Mouse (Mus musculus) layer of hippocampus, adult 2 months (tissue): ENCODE results near the gene Dscam. TPM values are rescaled to one million over a fixed set of nuclear protein-coding genes. Genes with fewer than 3 reads are reported as not detected.

ENCODE experiments used
- DNase-seq, 2 experiments: peaks; one replicate each; pipeline ENCODE4 v3.0.0; 2022; ENCODE audit warnings: low spot score in 2 of 2
- H3K27ac ChIP-seq: fragments of 200-600 bp; 2 replicates; pipeline ENCODE4 v1.8.1; 2022
- H3K4me3 ChIP-seq: fragments of 200-600 bp; 2 replicates; pipeline ENCODE4 v1.8.1; 2022; ENCODE audit warnings: mild to moderate bottlenecking
- CTCF ChIP-seq: fragments of 200-600 bp; conservative IDR thresholded peaks from 2 replicates; pipeline ENCODE4 v1.8.1; 2022; ENCODE audit warnings: antibody characterized with exemption, mild to moderate bottlenecking, moderate library complexity
- total RNA-seq, 2 experiments: library from RNA; stranded (reverse); gene quantifications; 2 replicates each; pipeline ENCODE4 v1.2.3; 2021

Gene Dscam
- total RNA-seq, 2 experiments from 2014 or later = 36.8 to 41.0 TPM

DNA sequence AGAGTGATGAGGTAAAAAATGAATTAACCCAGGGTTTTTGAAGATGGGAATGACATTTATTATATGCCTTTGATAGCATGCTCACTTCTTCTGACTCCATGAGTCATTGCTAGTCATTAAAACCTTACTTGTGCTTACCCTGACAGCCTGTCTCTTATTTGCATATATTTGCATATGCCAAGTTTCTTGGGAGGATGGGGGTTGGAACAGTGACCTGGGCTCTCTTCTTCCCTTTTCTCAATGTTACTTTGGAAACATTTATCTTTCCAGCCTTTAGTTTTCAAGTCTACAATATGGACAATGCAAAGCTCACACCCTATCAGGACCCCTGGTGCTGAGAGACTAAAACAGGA lies 535.8 kb downstream of the Dscam start:
- TF ChIP-seq CTCF = no peak
- no peak overlapping the region for H3K4me3 ChIP-seq
- DNase-seq = no peak
- H3K27ac ChIP-seq = peak overlapping the region; percentile 61

DNA sequence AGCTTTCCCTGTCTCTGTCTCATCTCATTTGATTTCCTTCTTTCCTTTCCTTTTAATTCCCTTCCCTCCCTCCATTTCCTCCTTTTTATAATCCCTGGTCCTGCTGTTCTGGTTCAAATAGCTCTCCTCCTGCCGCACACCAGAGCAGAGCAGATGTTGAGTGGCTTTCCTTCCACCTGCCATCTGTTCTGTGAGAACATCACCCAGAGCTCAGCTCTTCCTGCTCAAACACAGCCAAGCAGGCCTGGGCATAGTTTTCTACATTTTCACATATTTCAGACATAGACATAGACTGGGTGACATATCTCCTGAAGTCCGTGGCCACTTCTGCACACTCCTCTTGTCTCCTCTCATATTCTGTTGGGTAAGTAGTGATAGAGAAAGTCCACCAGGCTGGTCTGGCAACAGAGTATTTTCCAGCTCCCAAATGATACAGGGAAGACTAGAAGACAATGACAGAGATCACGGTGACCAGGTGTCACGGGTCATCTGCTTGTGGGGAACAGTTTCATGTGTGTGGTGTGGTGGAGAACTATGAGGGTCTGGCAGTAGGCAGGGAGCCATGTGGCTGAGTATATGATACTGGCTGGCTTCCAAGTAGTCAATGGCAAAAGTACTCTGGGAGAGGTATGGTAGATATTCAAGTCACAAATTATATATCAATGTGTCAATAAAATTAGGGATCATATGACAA lies 536.3 kb downstream of the Dscam start:
- no peak for TF ChIP-seq CTCF
- peak; percentile 54 to 65 for DNase-seq
- peak overlapping the region; percentile 61 for H3K27ac ChIP-seq
- H3K4me3 ChIP-seq = no peak overlapping the region

DNA sequence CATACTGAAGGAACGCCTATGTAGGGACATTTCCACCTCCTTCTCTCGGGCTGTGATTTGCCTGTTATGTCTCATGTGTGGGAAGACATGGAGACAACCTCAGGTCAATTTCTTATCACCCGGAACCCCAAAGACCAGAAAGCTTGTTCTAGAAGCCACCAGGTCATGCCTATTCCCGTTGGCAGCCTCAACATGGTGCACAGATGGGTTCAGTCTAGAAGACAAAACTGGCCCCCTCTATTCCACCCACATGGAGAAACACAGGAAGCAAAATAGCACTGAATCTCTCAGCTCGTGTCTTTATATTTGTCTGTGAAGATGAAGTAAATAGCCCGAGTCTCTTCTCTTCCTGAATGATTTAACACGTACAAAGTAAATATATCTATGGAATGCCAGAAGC lies 540.3 kb downstream of the Dscam start:
- Histone ChIP-seq H3K4me3 (no peak overlapping the region), H3K27ac (no peak overlapping the region)
- DNase-seq = no peak
- TF ChIP-seq CTCF = no peak

DNA sequence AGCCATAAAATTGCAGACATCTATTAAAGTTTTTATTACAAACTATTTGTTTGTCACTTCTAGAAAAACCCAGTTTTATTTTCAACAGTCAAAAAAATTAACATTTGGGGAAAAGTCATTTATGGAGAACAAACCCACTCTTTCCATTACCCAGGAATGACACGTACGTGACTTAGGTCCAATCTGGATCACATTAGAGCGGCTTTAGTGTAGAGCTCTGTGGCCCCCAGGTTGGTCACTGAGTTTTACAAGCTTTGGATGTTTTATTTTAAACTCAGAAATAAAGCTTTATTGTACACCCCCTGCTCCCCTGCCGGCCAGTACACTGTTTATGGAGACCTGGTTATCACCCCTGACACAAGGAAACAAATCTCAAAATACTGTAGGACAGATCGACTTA lies 540.9 kb downstream of the Dscam start:
- DNase-seq = no peak
- no peak for TF ChIP-seq CTCF
- Histone ChIP-seq H3K4me3 (no peak overlapping the region), H3K27ac (no peak overlapping the region)

DNA sequence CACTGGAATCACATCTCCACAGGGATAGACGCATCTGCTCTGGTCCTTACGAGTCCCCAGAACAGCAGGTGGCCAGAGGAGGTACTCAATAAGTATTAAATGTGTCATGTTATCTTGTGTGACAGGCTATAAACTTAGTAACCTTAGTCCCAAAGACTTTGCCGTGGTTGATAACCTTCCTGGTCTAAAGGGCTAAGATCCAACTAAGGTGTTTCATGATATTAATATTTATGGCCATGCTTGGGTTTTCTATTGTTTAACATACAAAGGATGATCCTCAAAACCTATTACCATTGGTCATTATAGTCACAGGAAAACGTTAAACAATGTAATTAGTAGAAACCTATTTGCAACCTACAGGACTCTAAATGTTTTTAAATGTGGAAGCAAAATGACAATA lies 545.1 kb downstream of the Dscam start:
- no peak overlapping the region for H3K27ac ChIP-seq
- no peak overlapping the region for H3K4me3 ChIP-seq
- no peak for DNase-seq
- TF ChIP-seq CTCF = no peak

DNA sequence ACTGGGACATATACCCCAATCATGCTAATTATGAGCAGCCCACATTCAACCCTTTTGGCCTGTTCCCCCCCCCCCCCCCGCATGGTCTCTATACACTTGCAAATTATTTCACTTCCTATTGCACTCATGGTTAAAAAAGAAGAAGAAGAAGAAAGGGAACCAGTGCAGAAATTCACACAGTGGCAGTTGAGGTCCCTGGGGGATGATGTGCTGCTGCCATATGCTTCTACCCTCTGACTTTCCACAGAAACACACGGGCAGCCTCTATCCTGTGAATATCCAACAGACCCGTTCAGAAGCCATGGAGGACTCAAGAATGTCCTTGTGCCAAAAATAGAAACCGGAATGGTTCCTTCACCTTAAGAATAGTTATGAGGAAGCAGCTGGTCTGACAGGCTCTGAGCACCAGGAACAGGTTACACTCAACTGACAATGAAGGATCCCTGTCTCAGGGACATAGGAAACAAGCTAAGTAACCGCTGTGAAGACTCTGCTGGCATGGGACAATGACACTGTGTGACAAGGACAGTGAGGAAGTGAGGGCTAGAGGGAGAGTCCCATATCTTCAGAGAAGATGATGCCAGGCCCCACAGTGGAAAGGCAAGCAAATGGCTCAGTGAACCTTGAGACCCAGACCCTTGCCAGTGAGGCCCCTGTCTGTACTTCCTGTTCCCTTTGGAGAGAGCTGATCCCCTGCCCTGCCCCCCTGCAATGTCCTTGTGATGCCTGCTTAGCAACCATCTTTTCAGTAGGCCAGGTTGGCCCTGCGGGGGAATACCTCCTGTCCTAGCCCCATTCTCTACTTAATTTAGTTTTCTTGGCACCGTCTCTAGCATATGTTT lies 545.8 kb downstream of the Dscam start:
- TF ChIP-seq CTCF = no peak
- Histone ChIP-seq H3K4me3 (no peak overlapping the region), H3K27ac (no peak overlapping the region)
- no peak for DNase-seq

DNA sequence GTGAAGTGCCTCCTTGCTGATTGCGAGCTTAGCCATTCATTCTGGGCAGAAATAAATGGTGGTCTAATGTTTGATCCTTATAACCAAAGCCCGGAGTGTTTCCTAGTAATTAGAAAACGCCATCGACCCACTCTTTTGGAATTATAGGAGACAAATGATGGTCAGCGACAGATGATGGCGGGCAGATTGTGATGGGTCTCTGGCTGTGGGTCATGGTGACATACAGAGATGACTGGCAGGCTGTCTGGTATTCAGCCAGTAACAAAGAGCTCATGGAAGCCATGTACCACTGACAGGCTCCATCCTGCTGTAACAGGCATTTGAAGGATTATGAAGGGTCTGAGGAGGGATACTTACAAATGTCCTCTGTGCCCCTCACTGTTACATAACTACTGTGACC lies 549.7 kb downstream of the Dscam start:
- DNase-seq = no peak
- no peak for TF ChIP-seq CTCF

DNA sequence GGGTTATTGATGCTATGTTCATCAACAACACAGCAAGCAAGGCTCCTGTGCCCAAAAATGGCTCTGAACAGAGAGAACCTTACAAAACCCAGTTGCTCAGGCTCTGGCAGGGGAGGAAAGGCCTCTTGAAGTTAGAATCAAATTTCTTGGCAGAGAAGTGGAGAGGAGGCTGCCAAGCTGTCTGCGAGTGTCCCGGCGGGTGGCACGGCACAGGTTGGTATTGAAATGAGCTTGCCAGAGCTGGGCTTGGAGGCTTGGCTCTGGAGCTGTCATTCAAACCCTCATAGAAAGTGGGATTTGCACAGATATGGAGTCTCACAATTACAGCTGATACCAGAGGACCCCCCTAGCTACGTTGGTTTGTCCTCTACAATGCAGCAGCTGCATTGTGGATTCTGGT lies 550.1 kb downstream of the Dscam start:
- no peak for TF ChIP-seq CTCF
- no peak overlapping the region for H3K4me3 ChIP-seq
- peak; percentile 64 to 77 for DNase-seq
- peak overlapping the region; percentile 11; the same call in 1 of the 2 replicates for H3K27ac ChIP-seq

More for the DNA sequence above, 549.7 kb downstream of the Dscam start:
- Histone ChIP-seq H3K27ac (peak overlapping the region; percentile 11; the same call in 1 of the 2 replicates), H3K4me3 (no peak overlapping the region)

DNA sequence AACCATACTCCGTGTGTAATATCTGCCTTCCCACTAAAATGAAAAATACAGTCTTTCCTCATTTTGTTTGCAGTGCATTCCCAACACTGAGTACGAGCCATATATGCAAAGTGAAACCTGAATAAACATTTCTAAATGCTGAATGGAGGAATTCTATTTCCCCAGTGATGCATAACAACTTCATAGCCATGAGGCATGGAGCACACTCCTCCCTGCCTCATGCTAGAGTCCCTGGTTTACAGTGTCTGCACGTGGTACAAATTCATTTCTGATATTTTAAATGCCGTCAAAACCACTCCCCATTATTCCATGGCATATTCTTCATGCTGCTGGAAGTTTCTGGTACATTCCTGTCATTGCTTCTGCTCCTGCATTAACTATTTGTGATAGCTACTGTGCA lies 552.8 kb downstream of the Dscam start:
- H3K27ac ChIP-seq = no peak overlapping the region
- no peak overlapping the region for H3K4me3 ChIP-seq
- DNase-seq = no peak

DNA sequence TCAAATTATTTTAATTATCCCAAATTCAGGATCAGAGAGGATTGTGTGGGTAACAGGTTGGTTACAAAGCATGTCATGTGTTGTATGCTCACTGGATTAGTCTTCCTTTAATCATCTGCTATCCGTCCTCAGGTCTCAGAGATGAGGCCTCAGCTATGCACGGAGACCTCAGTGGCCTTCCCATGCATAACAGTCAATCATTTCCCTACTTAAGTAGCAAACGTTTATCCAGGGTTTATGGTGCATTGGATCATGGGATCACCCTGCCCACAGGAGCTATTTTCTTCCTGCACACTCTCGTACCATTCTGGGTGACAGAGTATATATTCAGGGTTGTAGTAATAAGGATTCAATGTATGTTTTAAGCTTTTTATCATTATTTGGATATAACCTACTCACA lies 557.3 kb downstream of the Dscam start:
- DNase-seq = no peak
- no peak overlapping the region for H3K4me3 ChIP-seq
- TF ChIP-seq CTCF = no peak
- H3K27ac ChIP-seq = no peak overlapping the region

More for the DNA sequence above, 552.8 kb downstream of the Dscam start:
- TF ChIP-seq CTCF = no peak

DNA sequence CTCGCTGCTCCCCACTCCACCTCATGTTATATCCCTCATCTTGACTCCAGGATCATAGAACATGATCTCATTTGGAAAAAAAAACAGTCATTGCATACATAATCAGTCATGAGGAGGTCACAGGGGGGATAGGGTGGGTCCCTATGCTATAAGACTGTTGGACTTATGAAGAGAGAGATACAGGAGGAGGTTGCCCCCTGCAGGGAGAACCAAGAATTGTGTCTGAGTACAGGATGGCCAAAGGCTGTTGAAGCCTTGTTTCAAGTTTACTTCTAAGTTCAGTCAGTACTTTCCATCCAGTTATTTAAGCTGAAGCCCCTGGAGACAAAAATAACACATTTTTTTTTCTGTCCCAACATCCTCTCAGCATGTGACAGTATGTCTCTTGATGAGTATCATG lies 559.7 kb downstream of the Dscam start:
- Histone ChIP-seq H3K27ac (no peak overlapping the region), H3K4me3 (no peak overlapping the region)
- DNase-seq = peak; percentile 39 to 62
- TF ChIP-seq CTCF = peak; percentile 89

DNA sequence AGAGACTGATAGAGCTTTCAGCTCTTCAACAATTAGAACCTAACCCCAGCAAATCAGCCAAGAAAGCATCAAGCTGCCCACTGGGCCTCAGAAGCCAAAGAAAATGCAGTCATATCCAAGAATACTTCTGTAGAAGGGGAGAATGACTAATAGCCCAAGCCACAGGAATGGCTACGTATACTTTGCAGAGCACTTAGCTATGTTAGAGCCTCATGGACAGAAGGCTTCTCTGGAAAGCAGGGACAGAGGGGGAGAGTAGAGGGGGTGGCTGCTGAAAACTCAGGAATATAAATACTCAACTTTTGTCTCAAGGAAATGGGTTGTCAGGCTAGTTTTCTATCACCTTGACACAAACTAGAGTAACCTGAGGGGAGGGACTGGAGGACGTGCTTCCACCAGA lies 568.3 kb downstream of the Dscam start:
- Histone ChIP-seq H3K4me3 (no peak overlapping the region), H3K27ac (no peak overlapping the region)
- no peak for TF ChIP-seq CTCF
- DNase-seq = no peak

DNA sequence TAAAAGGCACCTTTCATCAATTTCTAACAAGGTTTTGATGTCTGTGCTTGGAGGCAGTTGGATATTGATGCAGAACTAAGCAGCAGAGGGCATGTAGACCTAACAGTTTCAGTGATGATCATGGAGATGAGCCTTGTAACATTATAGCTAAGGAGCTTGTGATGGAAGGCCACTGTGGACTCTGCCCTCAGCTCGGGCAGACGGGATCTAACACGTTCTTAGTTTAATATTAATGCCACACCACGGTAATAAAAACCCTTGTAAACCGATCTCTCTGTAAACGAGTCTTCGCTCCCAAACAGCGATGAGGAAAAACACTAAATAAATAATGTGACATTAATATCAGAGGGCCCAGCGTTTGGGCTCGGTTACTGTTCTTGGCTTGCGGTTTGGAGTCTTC lies 569.8 kb downstream of the Dscam start:
- TF ChIP-seq CTCF = no peak
- DNase-seq = no peak
- no peak overlapping the region for H3K4me3 ChIP-seq
- no peak overlapping the region for H3K27ac ChIP-seq

DNA sequence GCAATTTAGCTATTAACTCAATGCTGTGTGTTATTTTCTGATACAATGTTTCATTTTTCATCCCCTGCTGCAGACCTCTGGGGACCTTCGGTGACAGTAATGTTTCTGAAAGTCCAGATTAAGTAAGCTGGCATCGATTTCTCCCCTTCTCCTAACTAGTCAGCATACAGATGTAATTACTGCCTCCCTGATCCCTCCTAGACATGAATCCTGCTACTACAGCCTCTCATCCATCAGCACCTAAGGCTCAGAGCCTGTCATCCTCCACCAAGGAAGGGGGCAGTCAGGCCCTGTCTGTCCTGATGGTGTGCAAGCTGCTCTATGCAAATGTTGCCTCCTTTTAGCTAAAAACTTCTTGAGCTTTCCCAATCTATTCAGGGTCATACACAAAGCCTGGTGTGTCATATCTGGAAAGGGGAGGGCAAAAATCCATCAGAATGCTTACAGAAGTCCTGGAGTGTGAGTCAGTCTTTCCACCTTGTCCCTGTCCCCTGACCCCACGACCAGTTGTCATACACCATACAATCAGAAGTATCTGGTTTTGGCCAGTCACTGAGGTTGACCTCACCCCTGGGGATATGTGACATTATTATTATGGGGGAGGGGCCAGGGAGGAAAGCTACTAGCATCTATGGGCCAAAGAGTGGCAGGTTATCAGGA lies 571.0 kb downstream of the Dscam start:
- Histone ChIP-seq H3K4me3 (no peak overlapping the region), H3K27ac (no peak overlapping the region)
- DNase-seq = no peak
- no peak for TF ChIP-seq CTCF
